36 mouse cellular contexts compared by ENCODE assay signal in genomic region chr14:121452227-121452626, GRCm38 (mm10). TPM values are rescaled to one million over a fixed set of nuclear protein-coding genes. Genes with fewer than 3 reads are reported as not detected.
"Had no signal": no experiment of that assay in that cellular context is flagged by ENCODE, and none has a peak within 500 bp of the region (broad histone marks: within the 10 kb centered on the region; RNA-seq: fewer than 3 reads in every experiment).

No protein-coding gene starts in this region.

- H3K4me3 ChIP-seq: heart, embryonic 12.5 days; heart, embryonic 13.5 days; heart, embryonic 15.5 days; hindbrain, embryonic 10.5 days; hindbrain, embryonic 12.5 days; hindbrain, embryonic 13.5 days; hindbrain, embryonic 15.5 days; intestine, embryonic 15.5 days; kidney, embryonic 15.5 days; layer of hippocampus, adult 2 months; left cerebral cortex, adult 2 months had no signal

- H3K27me3 ChIP-seq: heart, embryonic 12.5 days; heart, embryonic 13.5 days; heart, embryonic 15.5 days; hindbrain, embryonic 12.5 days; intestine, embryonic 15.5 days had no signal

- H3K27ac ChIP-seq: heart, embryonic 13.5 days; heart, embryonic 15.5 days; hindbrain, embryonic 10.5 days; hindbrain, embryonic 12.5 days; hindbrain, embryonic 13.5 days; hindbrain, embryonic 14.5 days; hindbrain, embryonic 15.5 days; hindbrain, postnatal 0 days; intestine, embryonic 15.5 days; kidney, embryonic 15.5 days; kidney, postnatal 0 days; layer of hippocampus, adult 2 months; left cerebral cortex, adult 2 months had no signal

- H3K9me3 ChIP-seq: hindbrain, embryonic 15.5 days; intestine, embryonic 15.5 days had no signal

- H3K36me3 ChIP-seq: heart, embryonic 12.5 days; heart, embryonic 13.5 days; heart, embryonic 15.5 days; hindbrain, embryonic 10.5 days; hindbrain, embryonic 12.5 days; hindbrain, embryonic 13.5 days; hindbrain, embryonic 15.5 days; intestine, embryonic 15.5 days; kidney, embryonic 15.5 days had no signal

- H3K4me1 ChIP-seq: hindbrain, embryonic 15.5 days had no signal

- DNase-seq: heart, postnatal 10 days; heart, postnatal 36 days; heart, postnatal 4 days; kidney, adult 11 months; kidney, adult 18-20 months; kidney, adult 2 months; kidney, adult 8-10 months; kidney, adult 9 months; kidney, postnatal 10 days; kidney, postnatal 14 days; kidney, postnatal 25 days; kidney, postnatal 36 days; kidney, postnatal 4 days; layer of hippocampus, adult 9-11 months; layer of hippocampus, postnatal 36 days had no signal

RNA-seq across cellular contexts. Expression of gene Slc15a1, which starts 52.8 kb away (rescaled TPM):
- total RNA-seq: heart, postnatal 10 days; heart, postnatal 25 days; heart, postnatal 36 days; hematopoietic stem cell, adult 5-6 weeks; hindbrain, postnatal 0 days; layer of hippocampus, adult 18-20 months; layer of hippocampus, adult 2 months; layer of hippocampus, adult 8-10 months; layer of hippocampus, postnatal 36 days; left cerebral cortex, adult 18-20 months; left cerebral cortex, adult 2 months; left cerebral cortex, adult 8-10 months had no signal
- polyA plus RNA-seq: heart, embryonic 11.5 days; heart, embryonic 12.5 days; heart, embryonic 13.5 days; hindbrain, embryonic 13.5 days; hindbrain, embryonic 14.5 days had no signal
